ENCODE assay signal across 25 mouse cellular contexts in genomic region chr1:106774896-106775295, GRCm38 (mm10).
"Had no signal": no experiment of that assay in that cellular context is flagged by ENCODE, and none has a peak within 500 bp of the region (broad histone marks: within the 10 kb centered on the region; RNA-seq: fewer than 3 reads in every experiment).

No protein-coding gene starts in this region.

- DNase-seq: gastrocnemius, adult 2 months; gastrocnemius, postnatal 10 days; gastrocnemius, postnatal 25 days; heart, adult 2 months; heart, postnatal 4 days; kidney, adult 18-20 months; kidney, adult 8-10 months; kidney, postnatal 10 days; kidney, postnatal 25 days; kidney, postnatal 4 days; liver, embryonic 13.5 days had no signal

- H3K9ac ChIP-seq: heart, embryonic 13.5 days; heart, embryonic 15.5 days; hindbrain, embryonic 12.5 days; hindbrain, embryonic 14.5 days; intestine, embryonic 15.5 days; limb, embryonic 12.5 days; liver, embryonic 13.5 days had no signal

- H3K9me3 ChIP-seq: heart, embryonic 13.5 days; heart, embryonic 15.5 days; hindbrain, embryonic 10.5 days; hindbrain, embryonic 12.5 days; intestine, embryonic 15.5 days; limb, embryonic 10.5 days; limb, embryonic 12.5 days; liver, embryonic 13.5 days had no signal

- H3K27me3 ChIP-seq: heart, embryonic 13.5 days; heart, embryonic 15.5 days; hindbrain, embryonic 12.5 days; intestine, embryonic 15.5 days; limb, embryonic 12.5 days; liver, embryonic 13.5 days had no signal

- H3K4me3 ChIP-seq: gastrocnemius, adult 2 months; heart, adult 2 months; heart, embryonic 13.5 days; heart, embryonic 15.5 days; hindbrain, embryonic 10.5 days; hindbrain, embryonic 12.5 days; intestine, embryonic 15.5 days; layer of hippocampus, adult 2 months; left cerebral cortex, adult 2 months; limb, embryonic 10.5 days; limb, embryonic 12.5 days; liver, embryonic 13.5 days had no signal

- ATAC-seq: hindbrain, embryonic 16.5 days; inflammation-experienced regulatory T-cells, adult 6 months; intestine, embryonic 15.5 days; intestine, postnatal 0 days had no signal

- H3K4me1 ChIP-seq: heart, embryonic 13.5 days; heart, embryonic 15.5 days; hindbrain, embryonic 10.5 days; hindbrain, embryonic 12.5 days; intestine, embryonic 15.5 days; limb, embryonic 10.5 days; limb, embryonic 12.5 days; liver, embryonic 13.5 days had no signal

- H3K27ac ChIP-seq: gastrocnemius, adult 2 months; heart, adult 2 months; heart, embryonic 13.5 days; heart, embryonic 15.5 days; hindbrain, embryonic 10.5 days; hindbrain, embryonic 12.5 days; hindbrain, embryonic 14.5 days; intestine, embryonic 15.5 days; layer of hippocampus, adult 2 months; left cerebral cortex, adult 2 months; limb, embryonic 10.5 days; limb, embryonic 12.5 days; liver, embryonic 13.5 days had no signal

- H3K4me2 ChIP-seq: heart, embryonic 11.5 days; heart, embryonic 13.5 days; heart, embryonic 15.5 days; hindbrain, embryonic 12.5 days; hindbrain, embryonic 14.5 days; intestine, embryonic 15.5 days; limb, embryonic 12.5 days; liver, embryonic 13.5 days had no signal
